Mouse (Mus musculus) forebrain, embryonic 10.5 days (tissue): ENCODE measurements around the gene Tuba1c. TPM values are rescaled to one million over a fixed set of nuclear protein-coding genes. Genes with fewer than 3 reads are reported as not detected.
A peak's percentile ranks its signal among the peaks of the same experiment; 100 is the strongest.

Experiments used
- DNase-seq: peaks from one replicate; pipeline ENCODE4 v3.0.0-alpha.2; 2017; ENCODE audit warnings: low spot score; ENCODE audit errors: extremely low spot score
- H3K27ac ChIP-seq: fragments of 300-500 bp; sonication (generic); 2 replicates; pipeline ENCODE4 v1.5.1; 2016; ENCODE audit warnings: mild to moderate bottlenecking
- H3K27me3 ChIP-seq: fragments of 300-500 bp; sonication (generic); 2 replicates; pipeline ENCODE4 v1.6.1; 2016; ENCODE audit warnings: mild to moderate bottlenecking; ENCODE audit not compliant: poor library complexity, severe bottlenecking
- H3K36me3 ChIP-seq: fragments of 300-500 bp; sonication (generic); replicated peaks from 2 replicates; pipeline ENCODE4 v1.6.1; 2016; ENCODE audit warnings: mild to moderate bottlenecking, moderate library complexity
- H3K4me1 ChIP-seq: fragments of 300-500 bp; sonication (generic); 2 replicates; pipeline ENCODE4 v1.6.1; 2016
- H3K4me3 ChIP-seq: fragments of 300-500 bp; sonication (generic); 2 replicates; pipeline ENCODE4 v1.5.1; 2016; ENCODE audit warnings: mild to moderate bottlenecking, moderate library complexity
- H3K9me3 ChIP-seq: fragments of 300-500 bp; sonication (generic); 2 replicates; pipeline ENCODE4 v1.6.1; 2016; ENCODE audit warnings: mild to moderate bottlenecking, moderate library complexity
- WGBS: fragments of 180-500 bp; shearing (Covaris S2); methylation state at CpG from one replicate; pipeline ENCODE4 v1.1.7; 2016; 5-methylcytosine and 5-hydroxymethylcytosine counted together
- polyA plus RNA-seq: library from polyadenylated mRNA; unstranded; fragments of >200 nt; fragmentation: Nextera tagmentation; extraction: Ambion mirVana; gene quantifications from 2 replicates; pipeline ENCODE4 v1.2.1, GENCODE M21; 2016

The Tuba1c gene
- polyA plus RNA-seq, 1 experiment from 2014 or later = 171 TPM

GRCm38 (mm10) chr15:99000535-99001283 lies 29.0 kb upstream of the Tuba1c start:
- H3K27me3 ChIP-seq = peaks cover 18% of the 10 kb centered on the region
- no peak for DNase-seq
- H3K4me1 ChIP-seq = peaks cover 34% of the 10 kb centered on the region
- WGBS = 50% methylated on average over 14 of the region's 14 CpGs
- peak overlapping the region; percentile 34 for H3K4me3 ChIP-seq
- peak overlapping the region; percentile 75 for H3K27ac ChIP-seq
- H3K36me3 ChIP-seq = no peaks in the 10 kb centered on the region
- no peaks in the 10 kb centered on the region for H3K9me3 ChIP-seq

- peak overlapping the region; percentile 75 for H3K27ac ChIP-seq
- no peaks in the 10 kb centered on the region for H3K36me3 ChIP-seq
- peaks cover 18% of the 10 kb centered on the region for H3K27me3 ChIP-seq
- H3K9me3 ChIP-seq = no peaks in the 10 kb centered on the region
- H3K4me1 ChIP-seq = peaks cover 34% of the 10 kb centered on the region
- no peak for DNase-seq
- WGBS = 15% methylated on average over 17 of the region's 17 CpGs
- peak overlapping the region; percentile 34 for H3K4me3 ChIP-seq
Observed at GRCm38 (mm10) chr15:99001451-99001931, 28.2 kb upstream of the Tuba1c start.

GRCm38 (mm10) chr15:99003600-99003999 lies 26.1 kb upstream of the Tuba1c start:
- H3K4me1 ChIP-seq = peaks cover 19% of the 10 kb centered on the region
- 91% methylated on average over 5 of the region's 5 CpGs for WGBS
- no peak for DNase-seq
- no peaks in the 10 kb centered on the region for H3K9me3 ChIP-seq
- H3K4me3 ChIP-seq = no peak overlapping the region
- no peaks in the 10 kb centered on the region for H3K36me3 ChIP-seq
- peaks cover 18% of the 10 kb centered on the region for H3K27me3 ChIP-seq
- no peak overlapping the region for H3K27ac ChIP-seq

GRCm38 (mm10) chr15:99008801-99009241 lies 20.9 kb upstream of the Tuba1c start:
- WGBS = 77% methylated on average over 6 of the region's 6 CpGs
- Histone ChIP-seq H3K9me3 (no peaks in the 10 kb centered on the region), H3K36me3 (no peaks in the 10 kb centered on the region), H3K4me3 (no peak overlapping the region), H3K27ac (no peak overlapping the region), H3K27me3 (no peaks in the 10 kb centered on the region), H3K4me1 (no peaks in the 10 kb centered on the region)
- DNase-seq = no peak

GRCm38 (mm10) chr15:99010896-99011295 lies 18.8 kb upstream of the Tuba1c start:
- Histone ChIP-seq H3K4me1 (no peaks in the 10 kb centered on the region), H3K27me3 (no peaks in the 10 kb centered on the region), H3K4me3 (no peak overlapping the region), H3K9me3 (no peaks in the 10 kb centered on the region), H3K27ac (no peak overlapping the region), H3K36me3 (no peaks in the 10 kb centered on the region)
- no peak for DNase-seq
- 86% methylated on average over 2 of the region's 2 CpGs for WGBS

- Histone ChIP-seq H3K4me3 (no peak overlapping the region), H3K27ac (no peak overlapping the region), H3K36me3 (no peaks in the 10 kb centered on the region), H3K4me1 (no peaks in the 10 kb centered on the region), H3K9me3 (no peaks in the 10 kb centered on the region), H3K27me3 (no peaks in the 10 kb centered on the region)
- 88% methylated on average over 3 of the region's 3 CpGs for WGBS
- no peak for DNase-seq
Observed at GRCm38 (mm10) chr15:99011946-99012345, 17.7 kb upstream of the Tuba1c start.

GRCm38 (mm10) chr15:99014496-99015030 lies 15.1 kb upstream of the Tuba1c start:
- H3K4me3 ChIP-seq = no peak overlapping the region

GRCm38 (mm10) chr15:99017355-99017761 lies 12.3 kb upstream of the Tuba1c start:
- Histone ChIP-seq H3K4me1 (peaks cover 14% of the 10 kb centered on the region), H3K27ac (no peak overlapping the region), H3K9me3 (no peaks in the 10 kb centered on the region; the same call in 1 of the 2 replicates), H3K4me3 (no peak overlapping the region), H3K36me3 (no peaks in the 10 kb centered on the region), H3K27me3 (peaks cover 19% of the 10 kb centered on the region; the same call in 1 of the 2 replicates)
- no peak for DNase-seq
- WGBS = 83% methylated on average over 8 of the region's 8 CpGs

More at GRCm38 (mm10) chr15:99014496-99015030, 15.1 kb upstream of the Tuba1c start:
- peaks cover 19% of the 10 kb centered on the region; the same call in 1 of the 2 replicates for H3K27me3 ChIP-seq
- H3K36me3 ChIP-seq = no peaks in the 10 kb centered on the region
- no peak for DNase-seq
- H3K4me1 ChIP-seq = peaks cover 14% of the 10 kb centered on the region
- no peak overlapping the region for H3K27ac ChIP-seq
- H3K9me3 ChIP-seq = no peaks in the 10 kb centered on the region
- 74% methylated on average over 9 of the region's 9 CpGs for WGBS

- 80% methylated on average over 9 of the region's 9 CpGs for WGBS
- DNase-seq = no peak
- Histone ChIP-seq H3K4me3 (no peak overlapping the region), H3K9me3 (no peaks in the 10 kb centered on the region; the same call in 1 of the 2 replicates), H3K27me3 (peaks cover 19% of the 10 kb centered on the region; the same call in 1 of the 2 replicates), H3K4me1 (peaks cover 14% of the 10 kb centered on the region), H3K27ac (no peak overlapping the region), H3K36me3 (no peaks in the 10 kb centered on the region)
Observed at GRCm38 (mm10) chr15:99017986-99018385, 11.7 kb upstream of the Tuba1c start.

GRCm38 (mm10) chr15:99018630-99019029 lies 11.1 kb upstream of the Tuba1c start:
- H3K4me3 ChIP-seq = no peak overlapping the region
- DNase-seq = no peak
- H3K27me3 ChIP-seq = peaks cover 19% of the 10 kb centered on the region; the same call in 1 of the 2 replicates
- H3K36me3 ChIP-seq = no peaks in the 10 kb centered on the region
- H3K4me1 ChIP-seq = peaks cover 14% of the 10 kb centered on the region
- no peaks in the 10 kb centered on the region; the same call in 1 of the 2 replicates for H3K9me3 ChIP-seq
- WGBS = 81% methylated on average over 4 of the region's 4 CpGs
- no peak overlapping the region for H3K27ac ChIP-seq

GRCm38 (mm10) chr15:99019436-99019835 lies 10.3 kb upstream of the Tuba1c start:
- Histone ChIP-seq H3K4me3 (no peak overlapping the region), H3K27me3 (peaks cover 25% of the 10 kb centered on the region), H3K36me3 (no peaks in the 10 kb centered on the region), H3K4me1 (peaks cover 14% of the 10 kb centered on the region), H3K9me3 (no peaks in the 10 kb centered on the region; the same call in 1 of the 2 replicates), H3K27ac (no peak overlapping the region)
- no peak for DNase-seq
- 65% methylated on average over 8 of the region's 8 CpGs for WGBS

- H3K27ac ChIP-seq = no peak overlapping the region
- peaks cover 14% of the 10 kb centered on the region for H3K4me1 ChIP-seq
- WGBS = 91% methylated on average over 4 of the region's 4 CpGs
- DNase-seq = no peak
- H3K36me3 ChIP-seq = no peaks in the 10 kb centered on the region
- H3K4me3 ChIP-seq = no peak overlapping the region
- no peaks in the 10 kb centered on the region; the same call in 1 of the 2 replicates for H3K9me3 ChIP-seq
- peaks cover 25% of the 10 kb centered on the region for H3K27me3 ChIP-seq
Observed at GRCm38 (mm10) chr15:99020171-99020570, 9.5 kb upstream of the Tuba1c start.

GRCm38 (mm10) chr15:99021255-99021654 lies 8.4 kb upstream of the Tuba1c start:
- Histone ChIP-seq H3K9me3 (no peaks in the 10 kb centered on the region; the same call in 1 of the 2 replicates), H3K36me3 (no peaks in the 10 kb centered on the region), H3K27me3 (peaks cover 25% of the 10 kb centered on the region), H3K4me1 (peaks cover 14% of the 10 kb centered on the region), H3K4me3 (no peak overlapping the region), H3K27ac (no peak overlapping the region)
- 98% methylated on average over 7 of the region's 7 CpGs for WGBS
- DNase-seq = no peak
